Mouse (Mus musculus) thymus, adult 2 months (tissue): ENCODE data around the gene Gm853.

Experiments used
- CTCF ChIP-seq: fragments of 200-500 bp; IDR thresholded peaks from 2 replicates; pipeline ENCODE4 v1.5.1; 2012; ENCODE audit warnings: mild to moderate bottlenecking, control low read depth, low read length, moderate library complexity, borderline replicate concordance; ENCODE audit not compliant: control insufficient read depth, poor library complexity, insufficient read depth; ENCODE audit errors: extremely low read depth
- POLR2A ChIP-seq: fragments of 200-500 bp; IDR thresholded peaks from 2 replicates; pipeline ENCODE4 v1.6.1; 2012; ENCODE audit warnings: mild to moderate bottlenecking, low read length, control low read depth, moderate library complexity; ENCODE audit not compliant: control insufficient read depth, poor library complexity, insufficient read depth; ENCODE audit errors: extremely low read depth

DNA sequence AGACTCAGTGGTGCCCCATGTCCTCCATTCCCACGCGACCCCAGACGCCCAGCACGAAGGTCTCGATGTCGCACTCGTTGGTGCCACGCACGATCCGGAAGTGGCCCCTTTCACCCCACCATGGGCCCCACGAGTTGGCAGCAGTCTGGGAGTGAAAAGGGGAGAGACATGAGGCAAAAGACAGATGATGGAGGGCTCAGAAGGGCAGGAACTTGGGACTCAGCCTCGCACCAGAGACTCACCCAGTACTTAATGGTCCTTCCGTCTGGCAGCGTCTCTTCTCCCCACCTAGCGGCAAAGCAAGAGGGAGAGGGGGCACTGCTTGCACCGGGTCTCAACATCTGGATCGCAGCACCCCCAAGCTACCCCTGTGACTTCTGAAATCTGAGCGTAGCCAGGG, 56.1 kb downstream of the Gm853 start:
- no peak for TF ChIP-seq CTCF
- TF ChIP-seq POLR2A = no peak
